Mouse (Mus musculus) cerebellum, adult 2 months (tissue): Measurements from ENCODE around the gene Aff3. TPM values are rescaled to one million over a fixed set of nuclear protein-coding genes. Genes with fewer than 3 reads are reported as not detected.

Source experiments
- DNase-seq, 2 experiments: peaks; one replicate each; pipeline ENCODE4 v3.0.0; 2021
- H3K27ac ChIP-seq: fragments of 200-500 bp; 2 replicates; pipeline ENCODE4 v1.5.1; 2012; ENCODE audit warnings: low read length, control low read depth, inconsistent platforms; ENCODE audit not compliant: insufficient read depth
- H3K27me3 ChIP-seq: fragments of 200-500 bp; 2 replicates; pipeline ENCODE4 v1.6.1; 2012; ENCODE audit warnings: inconsistent platforms, mild to moderate bottlenecking, low read length, moderate library complexity; ENCODE audit not compliant: control insufficient read depth, insufficient read depth
- H3K4me1 ChIP-seq: fragments of 200-500 bp; 2 replicates; pipeline ENCODE4 v1.6.1; 2011; ENCODE audit warnings: low read length; ENCODE audit not compliant: control insufficient read depth, insufficient read depth
- H3K4me3 ChIP-seq: fragments of 200-500 bp; replicated peaks from 2 replicates; pipeline ENCODE3; 2011; ENCODE audit warnings: mild to moderate bottlenecking, low read depth, low read length, control low read depth; ENCODE audit not compliant: insufficient read depth
- CTCF ChIP-seq: fragments of 200-500 bp; IDR thresholded peaks from 2 replicates; pipeline ENCODE4 v1.5.1; 2011; ENCODE audit warnings: low read depth, mild to moderate bottlenecking, control low read depth, low read length, moderate library complexity, borderline replicate concordance; ENCODE audit not compliant: insufficient read depth
- POLR2A ChIP-seq: fragments of 200-500 bp; IDR thresholded peaks from 2 replicates; pipeline ENCODE4 v1.6.1; 2011; ENCODE audit warnings: low read length, control low read depth, borderline replicate concordance; ENCODE audit not compliant: insufficient read depth
- WGBS: fragments of 180-500 bp; shearing (Covaris S2); methylation state at CpG from one replicate; pipeline ENCODE4 v1.1.7; 2018; 5-methylcytosine and 5-hydroxymethylcytosine counted together
- polyA plus RNA-seq: library from polyadenylated mRNA; depleted of rRNA; stranded (reverse); fragments of >200 nt; gene quantifications from 2 replicates; pipeline ENCODE4 v1.2.3, GENCODE M21; 2012

Aff3 gene
- polyA plus RNA-seq, 1 experiment: 19.8 TPM

DNA sequence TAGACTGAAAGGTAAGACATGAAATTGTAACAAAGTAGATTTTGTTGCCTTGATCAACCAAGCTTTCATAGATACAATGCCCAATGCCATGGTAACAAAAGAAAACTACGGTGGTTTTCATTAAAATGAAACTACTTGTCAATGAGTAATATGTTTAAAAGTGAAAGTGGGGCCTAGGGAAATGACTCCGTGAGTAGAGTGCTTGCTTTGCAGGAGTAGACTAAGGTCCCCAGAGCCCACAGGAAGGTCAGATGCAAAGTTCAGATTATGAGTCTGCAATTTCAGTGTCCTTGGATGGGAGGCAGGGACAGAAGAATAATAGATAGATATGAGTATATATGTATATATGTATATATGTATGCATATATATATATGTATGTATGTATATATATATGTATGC, 84.2 kb downstream of the Aff3 start:
- H3K4me3 ChIP-seq: no peak overlapping the region
- H3K4me1 ChIP-seq: no peaks in the 10 kb centered on the region; the same call in 1 of the 2 replicates
- WGBS: 92% methylated on average over 2 of the region's 2 CpGs
- H3K27ac ChIP-seq: no peak overlapping the region
- H3K27me3 ChIP-seq: no peaks in the 10 kb centered on the region; the same call in 1 of the 2 replicates
- no peak for TF ChIP-seq CTCF
- DNase-seq: no peak

DNA sequence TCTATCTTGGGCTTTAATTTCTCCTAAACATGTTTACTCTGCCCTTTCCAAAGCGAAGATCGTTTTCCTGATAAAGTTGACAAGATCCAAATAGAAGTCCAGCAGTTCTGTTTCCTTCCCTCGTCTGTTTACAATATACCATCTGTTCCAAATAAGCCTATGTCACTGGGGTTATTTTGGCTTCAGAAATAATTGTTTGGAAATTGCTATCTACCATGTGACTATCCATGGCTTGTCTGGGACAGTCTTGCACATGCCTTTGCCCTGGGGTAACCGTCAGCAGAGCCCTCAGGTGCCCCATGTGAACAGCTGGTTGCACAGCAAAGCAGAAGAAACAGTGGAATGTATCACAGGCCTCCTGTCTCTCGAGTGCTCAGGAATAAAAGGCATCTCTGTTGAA, 86.4 kb downstream of the Aff3 start:
- Histone ChIP-seq H3K4me1 (no peaks in the 10 kb centered on the region; the same call in 1 of the 2 replicates), H3K27ac (no peak overlapping the region), H3K27me3 (no peaks in the 10 kb centered on the region; the same call in 1 of the 2 replicates), H3K4me3 (no peak overlapping the region)
- 48% methylated on average over 5 of the region's 5 CpGs for WGBS
- TF ChIP-seq POLR2A (no peak), CTCF (no peak)
- no peak for DNase-seq

DNA sequence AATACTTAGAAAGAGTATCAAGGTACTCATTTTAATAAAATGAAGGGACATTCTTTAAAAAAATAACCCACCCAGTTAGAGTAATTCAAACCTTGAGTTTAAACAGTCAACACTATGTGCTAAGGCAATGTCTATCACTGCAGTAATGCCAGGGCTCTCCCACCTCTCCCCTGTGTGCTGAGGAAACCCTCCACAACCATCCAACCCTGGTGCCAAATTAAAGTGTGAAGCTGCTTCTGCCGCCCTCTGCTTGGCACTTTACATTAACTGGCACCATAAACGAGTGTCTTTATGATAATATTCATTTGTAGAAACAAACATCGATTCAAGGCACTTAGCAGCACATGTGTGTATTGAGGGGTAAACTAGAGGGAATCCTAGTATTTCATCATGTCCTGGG, 97.0 kb downstream of the Aff3 start:
- no peaks in the 10 kb centered on the region for H3K27me3 ChIP-seq
- no peak overlapping the region for H3K4me3 ChIP-seq
- 72% methylated on average over 3 of the region's 3 CpGs for WGBS
- H3K27ac ChIP-seq: no peak overlapping the region
- no peak for DNase-seq
- peaks cover 3% of the 10 kb centered on the region for H3K4me1 ChIP-seq
- TF ChIP-seq CTCF (no peak), POLR2A (no peak)

DNA sequence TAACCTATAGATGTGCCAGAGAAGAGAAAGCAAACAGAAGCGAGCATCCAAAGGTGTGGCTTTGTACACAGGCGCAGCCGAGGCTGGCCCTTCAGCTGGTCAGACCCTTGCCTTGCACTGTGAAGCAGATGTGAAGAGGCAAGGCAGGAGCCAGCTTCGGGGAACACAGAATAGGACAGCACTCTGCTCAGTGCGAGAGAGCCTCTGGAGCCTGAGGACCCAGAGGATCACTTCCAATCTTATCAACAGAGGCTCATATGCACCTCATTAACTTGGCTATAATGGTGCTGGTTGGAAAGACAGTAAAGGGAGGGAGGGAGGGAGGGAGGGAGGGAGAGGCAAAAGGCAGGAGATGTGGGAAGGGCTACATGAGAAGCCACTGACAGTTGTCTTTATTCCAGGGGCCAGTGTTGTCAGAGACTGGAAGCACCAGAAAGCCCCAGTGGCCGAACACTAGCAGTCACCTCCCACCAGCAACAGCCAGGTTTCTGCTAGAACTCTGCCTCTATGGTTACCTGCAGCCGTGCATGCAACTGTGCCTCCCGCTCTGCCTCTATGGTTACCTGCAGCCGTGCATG, 98.6 kb downstream of the Aff3 start:
- 87% methylated on average over 9 of the region's 9 CpGs for WGBS
- Histone ChIP-seq H3K27me3 (no peaks in the 10 kb centered on the region), H3K27ac (no peak overlapping the region), H3K4me3 (no peak overlapping the region), H3K4me1 (peaks cover 3% of the 10 kb centered on the region)
- TF ChIP-seq POLR2A: no peak
- TF ChIP-seq CTCF: no peak
- no peak for DNase-seq

DNA sequence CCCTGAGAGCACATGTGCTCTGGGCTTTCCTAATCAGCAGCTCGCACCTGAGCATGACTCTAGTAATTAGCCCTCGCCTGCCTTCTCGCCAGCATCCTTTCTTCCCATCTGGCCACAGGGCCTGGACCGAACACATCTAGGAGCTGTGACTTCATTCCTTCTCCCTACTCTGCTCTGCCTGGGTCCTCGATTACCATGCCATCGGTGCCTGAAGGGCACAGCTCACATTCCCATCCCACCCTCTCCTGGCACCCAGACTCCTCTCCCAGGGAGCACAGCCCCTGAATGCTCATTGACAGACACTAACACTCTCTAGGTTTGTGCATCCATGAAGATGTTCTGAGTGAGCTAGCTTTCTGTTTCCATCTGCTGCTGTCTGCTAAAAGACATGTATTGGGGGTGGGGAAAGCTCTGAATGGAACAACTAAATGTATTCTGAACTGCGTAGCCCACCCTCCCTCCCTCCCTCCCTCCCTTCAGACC, 99.4 kb downstream of the Aff3 start:
- Histone ChIP-seq H3K4me1 (peaks cover 3% of the 10 kb centered on the region), H3K27ac (no peak overlapping the region)
- TF ChIP-seq CTCF (no peak), POLR2A (no peak)

DNA sequence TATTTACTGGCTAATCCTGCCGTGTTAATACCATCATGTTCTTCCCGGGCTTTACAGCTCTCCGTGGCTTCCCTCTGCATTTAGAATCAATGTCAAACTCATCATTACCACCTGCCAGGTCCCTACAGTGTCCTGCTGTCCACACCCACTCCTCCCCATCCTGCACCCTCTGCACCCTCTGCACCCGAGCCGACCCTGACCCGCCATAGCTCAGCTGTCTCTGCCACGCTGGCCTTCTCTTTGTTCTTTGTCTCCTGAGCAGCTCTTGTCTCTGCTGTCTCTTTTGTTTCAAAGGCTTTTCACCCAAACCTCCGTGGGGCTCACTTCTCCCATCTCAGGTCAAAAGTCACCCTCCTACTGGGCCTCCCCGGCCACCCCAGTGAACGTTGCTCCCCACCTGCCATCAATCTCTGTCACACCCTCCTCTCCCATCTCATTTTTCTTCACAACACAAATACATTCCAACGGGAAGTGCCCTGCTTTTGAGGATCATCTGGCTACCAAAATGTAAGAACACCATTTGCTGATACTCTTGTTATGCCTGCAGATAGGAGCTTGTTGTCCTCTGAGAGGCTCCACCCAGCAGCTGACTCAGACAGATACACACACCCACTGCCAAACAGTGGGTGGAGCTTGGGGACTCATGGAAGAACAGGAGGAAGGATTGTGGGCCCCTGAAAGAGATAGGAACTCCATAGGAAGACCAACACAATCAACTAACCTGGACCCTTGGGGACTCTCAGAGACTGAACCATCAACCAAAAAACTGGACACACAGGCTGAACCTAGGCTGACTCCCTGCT, 102.2 kb downstream of the Aff3 start:
- WGBS: 65% methylated on average over 11 of the region's 11 CpGs
- TF ChIP-seq POLR2A (no peak), CTCF (no peak)
- no peak for DNase-seq
- Histone ChIP-seq H3K27ac (no peak overlapping the region), H3K27me3 (no peaks in the 10 kb centered on the region), H3K4me1 (peaks cover 3% of the 10 kb centered on the region), H3K4me3 (no peak overlapping the region)

More for the DNA sequence above, 99.4 kb downstream of the Aff3 start:
- Histone ChIP-seq H3K27me3 (no peaks in the 10 kb centered on the region), H3K4me3 (no peak overlapping the region)
- 60% methylated on average over 7 of the region's 7 CpGs for WGBS
- no peak for DNase-seq

DNA sequence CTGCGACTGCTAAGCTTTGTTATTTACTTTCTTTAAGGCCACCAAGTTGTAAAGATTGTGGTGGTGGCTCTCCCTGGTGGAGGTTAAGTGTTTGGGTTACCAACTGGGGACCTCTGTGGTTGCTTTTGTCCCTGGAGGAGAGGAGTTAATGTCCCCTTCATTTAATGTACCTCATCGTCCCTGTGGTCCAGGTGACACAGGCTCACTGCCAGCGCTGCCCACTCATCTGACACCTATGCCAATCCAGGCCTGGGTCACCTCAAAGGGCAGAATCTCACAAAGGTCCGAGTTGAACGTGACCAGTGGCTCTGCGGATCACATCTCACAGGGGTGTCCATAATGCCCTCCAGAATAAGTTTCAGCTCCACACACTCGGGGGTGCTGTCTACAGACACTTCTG, 103.4 kb downstream of the Aff3 start:
- WGBS: 93% methylated on average over 7 of the region's 7 CpGs
- no peak overlapping the region for H3K4me3 ChIP-seq
- H3K27ac ChIP-seq: no peak overlapping the region
- peaks cover 3% of the 10 kb centered on the region for H3K4me1 ChIP-seq
- H3K27me3 ChIP-seq: no peaks in the 10 kb centered on the region
- TF ChIP-seq CTCF (no peak), POLR2A (no peak)
- no peak for DNase-seq

DNA sequence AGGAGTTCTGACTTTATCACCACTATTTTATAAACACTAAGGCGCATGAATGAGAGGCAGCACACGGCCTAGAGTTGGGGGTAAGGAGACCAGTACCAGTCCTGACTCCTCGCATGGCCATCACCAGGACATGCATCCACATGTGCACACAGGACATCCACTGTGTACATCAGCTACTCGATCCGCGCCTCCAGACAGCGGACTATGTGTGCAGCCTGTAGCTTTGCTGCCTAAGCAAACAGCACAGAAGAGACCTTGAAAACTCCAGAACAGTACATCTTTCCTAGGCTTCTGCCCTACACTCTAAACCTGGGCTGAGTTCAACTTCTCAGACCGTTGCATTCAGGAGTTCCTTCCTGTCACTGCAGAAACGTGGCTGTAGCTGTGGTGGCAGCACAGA, 104.1 kb downstream of the Aff3 start:
- TF ChIP-seq CTCF: no peak
- no peak for TF ChIP-seq POLR2A
- 88% methylated on average over 9 of the region's 9 CpGs for WGBS
- no peak for DNase-seq
- Histone ChIP-seq H3K4me1 (peaks cover 3% of the 10 kb centered on the region), H3K27me3 (no peaks in the 10 kb centered on the region; the same call in 1 of the 2 replicates), H3K4me3 (no peak overlapping the region), H3K27ac (no peak overlapping the region)
